Mouse (Mus musculus): ENCODE measurements around the gene Kif5a. TPM values are rescaled to one million over a fixed set of nuclear protein-coding genes. Genes with fewer than 3 reads are reported as not detected.
A peak's percentile ranks its signal among the peaks of the same experiment; 100 is the strongest.

The Kif5a gene
- total RNA-seq, 2 experiments from 2014 or later: 712 to 736 TPM

- no peak for DNase-seq (ENCODE audit: extremely low spot score in 1 of 2, low spot score in 1 of 2)
Measured at GRCm38 (mm10) chr10:127267318-127267717, 4.2 kb upstream of the Kif5a start.

GRCm38 (mm10) chr10:127266112-127267091, 3.3 kb upstream of the Kif5a start, which contains the start of gene Dctn2:
Gene Dctn2 (plus strand): TSS chr10:127266368.
- peak; percentile 79 to 89 for DNase-seq (ENCODE audit: extremely low spot score in 1 of 2, low spot score in 1 of 2)

- DNase-seq (ENCODE audit: extremely low spot score in 1 of 2, low spot score in 1 of 2): no peak
Measured at GRCm38 (mm10) chr10:127265727-127266111, 2.6 kb upstream of the Kif5a start.

GRCm38 (mm10) chr10:127264971-127265370, 1.8 kb upstream of the Kif5a start:
- DNase-seq (ENCODE audit: extremely low spot score in 1 of 2, low spot score in 1 of 2): no peak

- DNase-seq (ENCODE audit: extremely low spot score in 1 of 2, low spot score in 1 of 2): no peak
Measured at GRCm38 (mm10) chr10:127264336-127264735, 1.2 kb upstream of the Kif5a start.

GRCm38 (mm10) chr10:127263631-127264030, 483 bp upstream of the Kif5a start:
- DNase-seq (ENCODE audit: extremely low spot score in 1 of 2, low spot score in 1 of 2): no peak

- no peak for DNase-seq (ENCODE audit: extremely low spot score in 1 of 2, low spot score in 1 of 2)
Measured at GRCm38 (mm10) chr10:127261706-127262547, 1.2 kb downstream of the Kif5a start.

GRCm38 (mm10) chr10:127258489-127258888, 4.7 kb downstream of the Kif5a start:
- no peak for DNase-seq (ENCODE audit: extremely low spot score in 1 of 2, low spot score in 1 of 2)

- no peak for DNase-seq (ENCODE audit: extremely low spot score in 1 of 2, low spot score in 1 of 2)
Measured at GRCm38 (mm10) chr10:127257790-127258189, 5.4 kb downstream of the Kif5a start.

- no peak for DNase-seq (ENCODE audit: extremely low spot score in 1 of 2, low spot score in 1 of 2)
Measured at GRCm38 (mm10) chr10:127255625-127256345, 7.4 kb downstream of the Kif5a start.

GRCm38 (mm10) chr10:127250810-127251209, 12.3 kb downstream of the Kif5a start:
- no peak for DNase-seq (ENCODE audit: extremely low spot score in 1 of 2, low spot score in 1 of 2)

GRCm38 (mm10) chr10:127238241-127238824, 24.8 kb downstream of the Kif5a start:
- DNase-seq (ENCODE audit: extremely low spot score in 1 of 2, low spot score in 1 of 2): no peak

- DNase-seq (ENCODE audit: extremely low spot score in 1 of 2, low spot score in 1 of 2): no peak
Measured at GRCm38 (mm10) chr10:127236541-127236940, 26.6 kb downstream of the Kif5a start.

- DNase-seq (ENCODE audit: extremely low spot score in 1 of 2, low spot score in 1 of 2): no peak
Measured at GRCm38 (mm10) chr10:127233141-127233540, 30.0 kb downstream of the Kif5a start.

GRCm38 (mm10) chr10:127231741-127232140, 31.4 kb downstream of the Kif5a start:
- no peak for DNase-seq (ENCODE audit: extremely low spot score in 1 of 2, low spot score in 1 of 2)

GRCm38 (mm10) chr10:127230693-127231092, 32.5 kb downstream of the Kif5a start:
- DNase-seq (ENCODE audit: extremely low spot score in 1 of 2, low spot score in 1 of 2): no peak

- peak in 1 of 2 experiments; percentile 29 for DNase-seq (ENCODE audit: extremely low spot score in 1 of 2, low spot score in 1 of 2)
Measured at GRCm38 (mm10) chr10:127228897-127229296, 34.3 kb downstream of the Kif5a start.

GRCm38 (mm10) chr10:127227163-127227562, 36.0 kb downstream of the Kif5a start:
- no peak for DNase-seq (ENCODE audit: extremely low spot score in 1 of 2, low spot score in 1 of 2)

GRCm38 (mm10) chr10:127226318-127226895, 36.7 kb downstream of the Kif5a start:
- no peak for DNase-seq (ENCODE audit: extremely low spot score in 1 of 2, low spot score in 1 of 2)

- no peak for DNase-seq (ENCODE audit: extremely low spot score in 1 of 2, low spot score in 1 of 2)
Measured at GRCm38 (mm10) chr10:127225732-127226131, 37.4 kb downstream of the Kif5a start.
